Mouse (Mus musculus) liver, embryonic 15.5 days (tissue): ENCODE data around the gene Kcnj9. TPM values are rescaled to one million over a fixed set of nuclear protein-coding genes. Genes with fewer than 3 reads are reported as not detected.

Source experiments
- ATAC-seq: fragments of 200-750 bp; cut with Nextera tagmentation; 2 replicates; pipeline ENCODE4 v1.8.0; 2017; ENCODE audit warnings: moderate number of reproducible peaks, mild to moderate bottlenecking, moderate library complexity; ENCODE audit not compliant: insufficient read depth
- H3K27ac ChIP-seq: fragments of 300-500 bp; sonication (generic); replicated peaks from 2 replicates; pipeline ENCODE4 v1.5.1; 2015; ENCODE audit warnings: mild to moderate bottlenecking, inconsistent platforms
- H3K27me3 ChIP-seq: fragments of 300-500 bp; sonication (generic); 2 replicates; pipeline ENCODE4 v1.6.1; 2015; ENCODE audit warnings: mild to moderate bottlenecking, inconsistent platforms
- H3K36me3 ChIP-seq: fragments of 300-500 bp; sonication (generic); replicated peaks from 2 replicates; pipeline ENCODE4 v1.6.1; 2015; ENCODE audit warnings: moderate library complexity, mild to moderate bottlenecking, inconsistent platforms
- H3K4me1 ChIP-seq: fragments of 300-500 bp; sonication (generic); replicated peaks from 2 replicates; pipeline ENCODE4 v1.6.1; 2015; ENCODE audit warnings: inconsistent platforms
- H3K4me2 ChIP-seq: fragments of 300-500 bp; sonication (generic); 2 replicates; pipeline ENCODE4 v1.6.1; 2015; ENCODE audit warnings: moderate library complexity, mild to moderate bottlenecking, inconsistent platforms
- H3K4me3 ChIP-seq: fragments of 300-500 bp; sonication (generic); replicated peaks from 2 replicates; pipeline ENCODE4 v1.5.1; 2015; ENCODE audit warnings: mild to moderate bottlenecking, inconsistent platforms
- H3K9ac ChIP-seq: fragments of 300-500 bp; sonication (generic); 2 replicates; pipeline ENCODE4 v1.6.1; 2015; ENCODE audit warnings: moderate library complexity, mild to moderate bottlenecking, inconsistent platforms
- H3K9me3 ChIP-seq: fragments of 300-500 bp; sonication (generic); replicated peaks from 2 replicates; pipeline ENCODE4 v1.6.1; 2016; ENCODE audit warnings: inconsistent platforms
- WGBS: fragments of 180-500 bp; shearing (Covaris S2); methylation state at CpG from one replicate; pipeline ENCODE4 v1.1.7; 2015; ENCODE audit warnings: mixed read lengths; ENCODE audit not compliant: insufficient replicate concordance; 5-methylcytosine and 5-hydroxymethylcytosine counted together
- polyA plus RNA-seq: library from polyadenylated mRNA; unstranded; fragments of >200 nt; fragmentation: Nextera tagmentation; extraction: Ambion mirVana; gene quantifications from 2 replicates; pipeline ENCODE4 v1.2.1, GENCODE M21; 2015

Gene Kcnj9
- polyA plus RNA-seq, 1 experiment from 2014 or later: not detected

DNA sequence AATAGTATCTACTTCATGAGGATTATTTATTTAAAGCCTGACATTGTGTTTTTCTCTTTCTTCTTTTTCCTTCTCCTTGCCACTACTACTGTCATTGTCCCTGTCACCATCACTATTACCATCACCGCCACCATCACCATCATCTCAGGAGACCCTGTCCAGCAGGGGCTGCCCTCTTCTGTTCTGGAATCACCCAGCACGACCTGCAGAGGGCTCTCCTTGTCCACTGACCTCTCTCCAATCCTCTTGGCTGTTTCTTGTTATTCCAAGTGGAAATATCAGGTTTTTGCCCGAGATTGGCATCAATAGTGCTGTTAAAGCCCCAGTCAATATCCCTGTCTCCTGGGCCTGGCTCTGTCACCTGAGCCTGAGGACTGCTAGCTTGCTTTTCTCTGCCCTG, 4.4 kb upstream of the Kcnj9 start:
- ATAC-seq: no peak
- H3K27me3 ChIP-seq: peaks cover 89% of the 10 kb centered on the region
- 25% methylated on average over 3 of the region's 3 CpGs for WGBS
- no peak overlapping the region for H3K4me2 ChIP-seq
- H3K27ac ChIP-seq: no peak overlapping the region
- H3K9ac ChIP-seq: no peak overlapping the region
- no peak overlapping the region for H3K4me3 ChIP-seq
- H3K4me1 ChIP-seq: no peaks in the 10 kb centered on the region
- no peaks in the 10 kb centered on the region for H3K36me3 ChIP-seq
- H3K9me3 ChIP-seq: no peaks in the 10 kb centered on the region

DNA sequence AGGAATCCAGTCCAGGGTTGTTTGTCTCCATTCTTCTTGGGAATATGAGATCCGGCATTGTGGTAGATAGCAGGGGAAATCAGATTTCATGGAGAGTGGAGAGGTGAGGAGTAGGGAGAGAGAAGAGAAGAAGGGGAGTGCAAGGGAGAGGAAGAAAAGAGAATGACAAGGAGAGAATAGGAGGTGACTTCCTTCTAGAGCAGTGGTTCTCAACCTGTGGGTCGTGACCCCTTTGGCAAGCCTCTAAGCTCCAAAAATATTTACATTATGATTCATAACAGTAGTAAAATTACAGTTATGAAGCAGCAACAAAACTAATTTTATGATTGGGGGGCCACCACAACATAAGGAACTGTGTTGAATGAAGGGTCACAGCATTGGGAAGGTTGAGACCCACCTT, 3.8 kb upstream of the Kcnj9 start:
- Histone ChIP-seq H3K27ac (no peak overlapping the region), H3K4me3 (no peak overlapping the region), H3K9me3 (no peaks in the 10 kb centered on the region), H3K4me2 (no peak overlapping the region), H3K27me3 (peaks cover 89% of the 10 kb centered on the region), H3K4me1 (no peaks in the 10 kb centered on the region), H3K36me3 (no peaks in the 10 kb centered on the region), H3K9ac (no peak overlapping the region)
- no peak for ATAC-seq
- 50% methylated on average over 2 of the region's 2 CpGs for WGBS

DNA sequence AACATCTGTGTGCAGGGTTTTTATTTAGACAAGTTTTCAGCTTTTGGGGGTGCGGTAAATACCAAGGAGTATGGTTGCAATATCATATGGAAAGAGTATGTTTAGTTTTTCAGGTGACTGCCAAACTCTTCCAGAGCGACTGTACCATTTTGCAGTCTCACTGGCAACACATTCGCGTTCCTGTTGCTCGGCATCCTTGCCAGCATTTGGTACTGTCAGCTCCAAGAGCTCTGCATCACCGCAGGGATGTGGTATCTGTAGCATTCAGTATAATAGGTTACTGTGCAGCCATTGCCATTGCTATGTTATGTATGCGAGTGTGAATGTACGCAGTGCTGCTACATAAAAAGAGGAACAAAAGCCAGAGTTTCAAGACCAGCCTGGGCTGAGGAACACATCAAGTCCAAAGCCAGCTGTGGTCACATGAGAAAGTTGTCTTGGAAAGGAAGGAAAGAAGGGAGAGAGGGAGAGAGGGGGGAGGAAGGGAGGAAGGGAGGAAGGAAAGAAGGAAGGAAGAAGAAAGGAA, 2.4 kb upstream of the Kcnj9 start:
- H3K36me3 ChIP-seq: no peaks in the 10 kb centered on the region
- no peak overlapping the region for H3K4me2 ChIP-seq
- H3K27ac ChIP-seq: no peak overlapping the region
- no peak overlapping the region for H3K4me3 ChIP-seq
- ATAC-seq: no peak
- H3K27me3 ChIP-seq: peaks cover 92% of the 10 kb centered on the region
- WGBS: 48% methylated on average over 8 of the region's 8 CpGs
- H3K9me3 ChIP-seq: no peaks in the 10 kb centered on the region
- H3K9ac ChIP-seq: no peak overlapping the region
- no peaks in the 10 kb centered on the region for H3K4me1 ChIP-seq

DNA sequence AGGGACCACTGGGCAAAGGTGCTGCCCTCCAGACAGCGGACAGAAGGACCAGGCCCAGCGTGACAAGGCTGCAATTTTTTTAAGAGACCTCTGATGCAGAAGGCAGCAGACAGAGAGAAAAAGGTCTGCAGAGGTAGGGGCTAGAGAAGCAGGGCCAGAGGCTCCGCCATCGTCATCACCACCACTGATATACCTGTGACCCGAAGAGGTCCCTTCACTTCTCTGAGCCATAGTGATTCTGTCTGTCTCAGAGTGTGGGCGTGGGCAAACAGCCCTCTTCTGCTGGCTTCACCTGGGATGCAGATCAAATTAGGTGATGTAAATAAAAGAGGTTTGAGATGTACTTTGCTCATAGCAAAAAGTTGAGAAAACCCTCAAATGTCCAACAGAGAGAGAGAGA, 498 bp upstream of the Kcnj9 start:
- H3K4me1 ChIP-seq: 0 out of 2 replicates have a peak, but pooled peaks cover 6% of the 10 kb centered on the region
- WGBS: 46% methylated on average over 6 of the region's 6 CpGs
- no peak overlapping the region for H3K27ac ChIP-seq
- peaks cover 95% of the 10 kb centered on the region for H3K27me3 ChIP-seq
- no peak for ATAC-seq
- no peaks in the 10 kb centered on the region for H3K9me3 ChIP-seq
- no peaks in the 10 kb centered on the region for H3K36me3 ChIP-seq
- H3K9ac ChIP-seq: no peak overlapping the region
- no peak overlapping the region for H3K4me2 ChIP-seq
- no peak overlapping the region for H3K4me3 ChIP-seq

DNA sequence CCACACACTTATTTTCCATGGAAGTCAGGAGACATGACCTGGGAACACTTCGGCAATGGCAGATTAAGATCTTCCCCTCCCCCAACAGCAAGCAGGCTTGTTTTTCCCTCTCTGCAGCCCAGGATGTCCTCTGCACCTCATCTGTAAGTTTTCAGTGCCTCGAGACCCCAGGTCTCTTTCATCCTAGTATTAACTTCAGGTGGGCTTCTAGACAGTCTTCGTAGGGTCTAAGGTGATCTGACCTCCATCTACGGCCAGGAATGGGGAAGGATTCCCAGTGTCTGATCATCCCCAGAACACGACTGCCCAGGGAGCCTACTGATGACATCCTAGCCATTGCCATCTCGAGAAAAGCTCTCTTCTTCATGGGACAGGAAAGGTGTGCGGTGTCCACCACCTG, 657 bp downstream of the Kcnj9 start:
- H3K9me3 ChIP-seq: no peaks in the 10 kb centered on the region
- H3K4me2 ChIP-seq: no peak overlapping the region
- H3K36me3 ChIP-seq: no peaks in the 10 kb centered on the region
- 55% methylated on average over 7 of the region's 7 CpGs for WGBS
- no peak overlapping the region for H3K4me3 ChIP-seq
- no peak overlapping the region for H3K9ac ChIP-seq
- no peak for ATAC-seq
- H3K27me3 ChIP-seq: peaks cover 87% of the 10 kb centered on the region
- H3K4me1 ChIP-seq: 0 out of 2 replicates have a peak, but pooled peaks cover 6% of the 10 kb centered on the region
- no peak overlapping the region for H3K27ac ChIP-seq

DNA sequence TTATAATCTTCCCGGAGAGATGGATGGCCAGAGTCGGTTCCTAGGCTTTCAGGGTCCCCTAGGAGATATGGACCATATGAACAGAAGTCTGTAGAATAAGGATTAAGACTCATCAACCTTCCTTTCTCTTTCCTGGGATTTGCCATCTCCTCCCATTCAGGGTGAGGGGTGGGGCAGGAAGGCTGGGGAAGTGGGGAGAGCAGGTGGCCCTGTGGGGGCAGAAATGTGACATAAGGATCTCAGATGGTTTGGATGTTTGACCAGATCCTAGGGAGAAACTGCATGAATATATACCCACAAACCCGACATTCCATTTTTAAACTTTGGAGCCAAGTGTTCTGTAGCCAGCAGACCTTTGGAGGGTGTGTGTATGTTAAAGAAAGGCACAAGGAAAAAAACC, 1.1 kb downstream of the Kcnj9 start:
- no peak overlapping the region for H3K4me2 ChIP-seq
- H3K27ac ChIP-seq: no peak overlapping the region
- WGBS: 55% methylated on average over 3 of the region's 3 CpGs
- no peak overlapping the region for H3K4me3 ChIP-seq
- H3K36me3 ChIP-seq: no peaks in the 10 kb centered on the region
- 0 out of 2 replicates have a peak, but pooled peaks cover 6% of the 10 kb centered on the region for H3K4me1 ChIP-seq
- H3K9me3 ChIP-seq: no peaks in the 10 kb centered on the region
- no peak overlapping the region for H3K9ac ChIP-seq
- no peak for ATAC-seq
- H3K27me3 ChIP-seq: peaks cover 83% of the 10 kb centered on the region

DNA sequence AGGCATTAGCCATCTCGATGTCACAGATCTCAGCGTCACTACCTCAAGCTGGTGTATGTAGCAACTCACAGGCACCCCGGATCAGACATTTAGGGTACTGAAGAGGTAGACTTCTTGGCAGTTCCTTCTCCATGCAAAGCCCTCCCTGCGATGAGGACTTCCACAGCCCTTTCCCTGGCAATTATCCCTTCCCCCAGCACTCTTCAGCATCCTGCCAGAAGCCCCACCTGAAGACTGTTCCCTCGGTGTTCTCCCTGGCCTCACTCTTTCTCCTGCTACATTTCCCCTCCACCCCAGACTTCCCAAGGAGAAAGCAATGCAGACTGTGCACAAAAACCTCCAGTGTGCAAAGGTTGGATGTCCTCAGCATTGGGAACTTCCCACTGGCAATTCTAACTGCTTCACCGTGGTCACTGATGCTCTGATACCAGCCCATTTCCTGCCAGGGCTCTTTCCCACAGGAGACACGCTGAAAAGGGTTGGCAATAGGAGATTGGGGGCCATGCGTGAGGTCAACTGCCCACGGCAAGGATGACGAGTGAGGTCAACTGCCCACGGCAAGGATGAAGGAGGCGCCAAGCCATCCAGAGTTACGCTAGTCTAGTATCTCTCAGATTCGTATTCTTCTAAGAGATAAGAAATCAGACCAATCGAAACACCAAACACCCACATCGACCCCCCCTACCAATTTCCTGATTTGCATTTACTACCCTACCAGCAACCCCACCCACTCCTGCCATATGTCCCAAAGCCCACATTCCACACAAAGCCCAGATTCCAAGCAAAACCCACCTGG, 1.7 kb downstream of the Kcnj9 start:
- Histone ChIP-seq H3K36me3 (no peaks in the 10 kb centered on the region), H3K9me3 (no peaks in the 10 kb centered on the region), H3K9ac (no peak overlapping the region), H3K4me1 (0 out of 2 replicates have a peak, but pooled peaks cover 6% of the 10 kb centered on the region), H3K27me3 (peaks cover 78% of the 10 kb centered on the region), H3K27ac (no peak overlapping the region), H3K4me3 (no peak overlapping the region), H3K4me2 (no peak overlapping the region)
- ATAC-seq: no peak
- WGBS: 55% methylated on average over 16 of the region's 16 CpGs

DNA sequence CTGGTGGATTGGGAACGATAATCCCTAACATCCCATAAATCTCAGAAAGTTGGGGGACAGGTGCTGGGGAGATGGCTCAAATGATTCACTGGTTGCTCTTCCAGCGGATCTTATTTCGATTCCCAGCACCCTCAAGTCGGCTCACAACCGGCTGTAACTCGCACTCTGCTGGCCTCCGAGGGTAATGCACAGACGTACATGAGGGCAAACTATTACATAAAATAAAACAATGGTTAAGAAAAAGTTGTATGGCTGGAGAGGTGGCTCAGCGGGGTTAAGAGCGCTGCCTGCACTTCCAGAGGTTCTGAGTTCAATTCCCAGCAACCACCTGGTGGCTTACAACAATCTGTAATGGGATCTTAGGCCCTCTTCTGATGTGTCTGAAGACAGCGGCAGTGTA, 2.4 kb downstream of the Kcnj9 start:
- H3K4me2 ChIP-seq: peak overlapping the region; percentile 61
- H3K36me3 ChIP-seq: no peaks in the 10 kb centered on the region
- H3K4me1 ChIP-seq: 0 out of 2 replicates have a peak, but pooled peaks cover 6% of the 10 kb centered on the region
- H3K27me3 ChIP-seq: peaks cover 73% of the 10 kb centered on the region
- no peak overlapping the region for H3K9ac ChIP-seq
- no peak overlapping the region for H3K27ac ChIP-seq
- WGBS: 38% methylated on average over 11 of the region's 11 CpGs
- no peaks in the 10 kb centered on the region for H3K9me3 ChIP-seq
- H3K4me3 ChIP-seq: no peak overlapping the region
- ATAC-seq: no peak

DNA sequence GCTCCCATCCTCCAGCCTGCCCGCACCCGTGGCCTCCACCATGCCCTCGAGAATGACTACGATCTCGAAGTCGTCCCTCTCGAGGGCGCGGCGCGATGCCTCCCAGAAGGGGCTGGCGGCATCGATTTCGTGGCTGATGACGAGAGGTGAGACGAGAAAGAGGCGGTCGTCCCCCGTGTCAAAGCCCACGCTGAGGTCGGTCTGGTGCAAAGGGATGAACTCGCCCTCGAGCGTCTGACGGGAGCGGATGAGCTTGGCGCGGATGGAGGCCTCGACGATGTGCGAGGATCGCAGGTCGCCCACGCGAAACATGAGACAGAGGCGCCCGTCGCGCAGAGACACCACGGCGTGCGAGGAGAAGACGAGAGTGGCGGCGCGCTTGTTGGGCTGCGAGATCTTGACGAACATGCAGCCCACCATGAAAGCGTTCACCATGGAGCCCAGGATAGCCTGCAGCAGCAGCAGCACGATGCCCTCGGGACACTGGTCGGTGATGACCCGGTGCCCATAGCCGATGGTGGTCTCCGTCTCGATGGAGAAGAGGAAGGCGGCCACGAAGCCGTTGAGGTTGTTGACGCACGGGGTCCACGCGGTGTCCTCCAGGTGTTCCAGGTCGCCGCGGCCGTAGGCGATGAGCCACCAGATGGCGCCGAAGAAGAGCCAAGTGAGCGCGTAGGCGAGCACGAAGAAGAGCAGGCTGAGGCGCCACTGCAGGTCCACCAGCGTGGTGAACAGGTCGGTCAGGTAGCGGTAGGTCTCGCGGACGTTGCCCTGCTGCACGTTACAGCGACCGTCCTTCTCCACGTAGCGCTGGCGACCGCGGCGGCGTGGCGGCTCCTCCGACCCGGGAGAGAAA, 3.2 kb downstream of the Kcnj9 start:
- no peak overlapping the region for H3K27ac ChIP-seq
- 16% methylated on average over 94 of the region's 94 CpGs for WGBS
- H3K27me3 ChIP-seq: peaks cover 66% of the 10 kb centered on the region
- H3K4me1 ChIP-seq: 0 out of 2 replicates have a peak, but pooled peaks cover 6% of the 10 kb centered on the region
- no peak for ATAC-seq
- H3K9ac ChIP-seq: no peak overlapping the region
- H3K4me2 ChIP-seq: peak overlapping the region; percentile 61
- no peaks in the 10 kb centered on the region for H3K36me3 ChIP-seq
- peak overlapping the region; percentile 39 for H3K4me3 ChIP-seq
- H3K9me3 ChIP-seq: no peaks in the 10 kb centered on the region

DNA sequence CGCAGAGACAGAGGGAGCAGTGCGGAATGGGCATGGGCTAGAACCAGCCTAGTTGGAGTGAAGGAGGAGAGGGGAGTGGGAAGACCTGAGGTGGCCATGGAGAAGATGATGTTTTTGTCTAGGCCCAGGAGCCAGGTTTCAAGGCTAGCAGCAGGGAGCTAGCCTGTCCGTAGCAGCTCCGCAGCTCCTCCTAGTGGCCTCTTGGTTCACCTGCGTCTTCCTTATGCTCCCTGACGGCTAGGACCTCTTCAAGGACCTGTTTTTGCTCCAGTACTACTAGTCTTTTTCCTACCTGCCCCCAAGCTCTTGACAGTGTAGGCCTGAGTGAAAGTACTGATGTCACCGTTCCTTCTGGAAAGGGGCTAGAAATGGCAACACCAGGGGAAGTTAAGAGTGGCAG, 4.4 kb downstream of the Kcnj9 start:
- no peak overlapping the region for H3K4me2 ChIP-seq
- H3K9me3 ChIP-seq: no peaks in the 10 kb centered on the region
- ATAC-seq: peak; percentile 32; the same call in 1 of the 2 replicates
- H3K36me3 ChIP-seq: no peaks in the 10 kb centered on the region
- no peak overlapping the region for H3K27ac ChIP-seq
- H3K9ac ChIP-seq: no peak overlapping the region
- WGBS: 14% methylated on average over 7 of the region's 7 CpGs
- 0 out of 2 replicates have a peak, but pooled peaks cover 6% of the 10 kb centered on the region for H3K4me1 ChIP-seq
- H3K4me3 ChIP-seq: no peak overlapping the region
- H3K27me3 ChIP-seq: peaks cover 54% of the 10 kb centered on the region

DNA sequence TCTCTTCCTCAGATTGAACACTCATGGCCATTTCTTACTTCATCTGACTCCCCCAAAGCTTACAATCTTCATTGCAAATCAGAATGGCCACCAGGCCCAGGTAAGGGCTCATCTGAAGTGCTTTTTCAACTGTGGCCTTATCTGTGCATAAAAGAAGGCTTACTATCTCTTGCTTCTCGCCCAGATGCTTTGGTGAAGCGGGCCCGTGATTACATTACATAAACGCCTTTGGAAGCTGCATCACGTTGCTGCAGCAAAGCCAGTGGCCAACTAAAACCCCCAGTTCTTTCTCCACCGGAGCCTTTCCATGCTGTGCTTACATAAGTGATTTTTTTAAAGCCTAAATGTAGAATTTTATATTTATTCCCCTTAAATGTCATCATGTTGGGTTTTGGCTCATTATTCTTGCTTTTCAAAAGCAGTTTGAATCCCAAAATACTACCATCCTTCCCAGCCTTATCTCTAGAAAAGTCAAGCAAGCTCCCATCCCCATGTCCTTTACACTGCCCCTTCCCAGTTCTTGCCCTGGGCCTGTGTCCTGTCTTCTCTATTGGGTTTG, 5.2 kb downstream of the Kcnj9 start:
- no peaks in the 10 kb centered on the region for H3K9me3 ChIP-seq
- peaks cover 4% of the 10 kb centered on the region; the same call in 1 of the 2 replicates for H3K36me3 ChIP-seq
- ATAC-seq: no peak
- H3K4me1 ChIP-seq: 0 out of 2 replicates have a peak, but pooled peaks cover 6% of the 10 kb centered on the region
- 25% methylated on average over 6 of the region's 6 CpGs for WGBS
- no peak overlapping the region for H3K9ac ChIP-seq
- H3K27ac ChIP-seq: no peak overlapping the region
- H3K27me3 ChIP-seq: peaks cover 45% of the 10 kb centered on the region
- H3K4me3 ChIP-seq: no peak overlapping the region
- H3K4me2 ChIP-seq: no peak overlapping the region
